Mouse (Mus musculus) cerebellum, adult 9-11 months (tissue): ENCODE measurements around the gene Arhgap9.

ENCODE experiments used
- DNase-seq: peaks from one replicate; pipeline ENCODE4 v3.0.0; 2022

Arhgap9 gene

DNA sequence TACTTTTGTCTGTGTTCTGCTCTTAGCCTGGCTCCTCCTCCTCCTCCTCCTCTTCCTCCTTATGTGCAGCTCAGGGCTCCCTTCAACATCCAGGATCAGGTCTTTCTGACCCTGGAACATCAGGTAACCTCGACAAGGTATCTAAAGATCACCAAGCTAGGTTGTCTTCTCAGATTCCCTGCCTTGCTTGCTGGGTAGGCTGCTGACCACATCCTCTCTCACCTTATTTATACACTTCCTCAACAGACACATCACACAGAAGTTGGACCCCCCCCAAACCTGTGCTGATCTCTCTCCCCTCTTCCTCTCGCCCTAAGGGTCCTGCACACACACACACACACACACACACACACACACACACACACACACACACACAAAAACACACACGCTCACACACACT, at the start of gene Arhgap9:
Gene Arhgap9, plus strand, starts transcription at position 344 of the 400 bp plus-strand sequence.
- no peak for DNase-seq

DNA sequence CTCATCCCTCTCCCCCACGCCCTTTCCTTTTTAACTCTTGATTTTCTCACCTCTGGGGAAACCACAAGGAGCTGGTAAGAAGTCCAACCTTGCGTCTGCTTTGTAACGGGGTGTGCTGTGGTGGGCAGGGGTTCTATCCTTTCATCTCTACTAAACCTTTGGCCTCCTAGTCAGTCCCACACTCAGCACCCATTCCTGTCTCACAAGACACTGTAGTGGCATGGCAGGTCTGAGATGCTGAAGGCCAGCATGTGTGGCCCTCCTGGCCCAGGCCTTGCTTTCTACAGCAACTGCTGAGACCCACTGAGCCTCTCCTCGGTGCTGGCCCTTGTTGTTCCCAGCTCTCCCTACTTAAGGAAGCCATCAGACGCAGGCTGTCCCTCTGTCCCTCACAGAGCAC, 49.4 kb upstream of the Arhgap9 start:
- DNase-seq = no peak

DNA sequence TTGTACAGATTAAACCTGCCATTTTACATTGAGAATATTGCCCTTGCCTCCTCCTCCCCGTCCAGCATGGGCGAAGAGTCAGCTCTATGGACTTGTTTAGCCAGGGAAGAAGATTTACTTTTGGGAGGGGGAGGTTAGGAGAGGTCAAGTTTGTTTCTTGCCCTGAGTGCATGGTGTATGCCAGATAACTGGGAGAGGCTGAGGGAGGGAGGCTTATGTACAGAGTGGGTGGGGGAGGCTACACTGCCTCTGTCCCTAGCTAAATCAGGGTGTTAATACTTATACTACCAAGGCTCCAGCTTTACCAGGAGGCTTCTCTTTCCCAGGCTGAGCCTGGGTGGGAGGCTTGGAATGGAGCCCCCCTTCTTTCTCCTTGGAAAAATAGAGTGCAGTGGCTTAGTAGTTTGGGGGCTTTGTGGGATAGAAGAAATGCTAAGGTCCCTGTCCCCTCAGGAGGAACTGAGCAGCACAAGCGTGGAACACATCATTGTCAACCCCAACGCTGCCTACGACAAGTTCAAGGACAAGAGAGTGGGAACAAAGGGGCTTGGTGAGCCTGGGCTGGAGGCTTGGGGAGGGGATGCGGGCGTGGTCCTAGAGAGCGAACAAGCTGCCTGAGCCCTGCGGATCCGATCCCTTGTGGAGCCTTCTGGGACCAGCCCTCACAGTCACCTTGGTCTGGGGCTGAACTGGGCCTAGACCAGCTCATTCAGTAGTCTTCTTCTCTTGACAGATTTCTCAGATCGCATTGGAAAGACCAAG, 47.3 kb upstream of the Arhgap9 start:
- no peak for DNase-seq

DNA sequence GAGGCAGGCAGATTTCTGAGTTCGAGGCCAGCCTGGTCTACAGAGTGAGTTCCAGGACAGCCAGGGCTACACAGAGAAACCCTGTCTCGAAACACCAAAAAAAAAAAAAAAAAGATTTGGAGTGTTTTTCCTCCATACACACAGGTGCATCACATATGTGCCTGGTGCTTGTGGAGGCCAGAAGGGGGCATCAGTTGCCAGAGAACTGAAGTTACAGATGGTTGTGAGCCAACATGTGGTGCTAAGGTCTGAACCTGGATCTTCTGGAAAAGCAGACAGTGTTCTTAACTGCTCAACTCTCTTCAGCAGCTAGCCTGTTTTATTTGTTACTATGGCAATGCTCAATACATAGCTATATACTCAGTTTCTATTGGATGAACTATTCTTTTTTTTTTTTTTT, 42.0 kb upstream of the Arhgap9 start:
- no peak for DNase-seq

DNA sequence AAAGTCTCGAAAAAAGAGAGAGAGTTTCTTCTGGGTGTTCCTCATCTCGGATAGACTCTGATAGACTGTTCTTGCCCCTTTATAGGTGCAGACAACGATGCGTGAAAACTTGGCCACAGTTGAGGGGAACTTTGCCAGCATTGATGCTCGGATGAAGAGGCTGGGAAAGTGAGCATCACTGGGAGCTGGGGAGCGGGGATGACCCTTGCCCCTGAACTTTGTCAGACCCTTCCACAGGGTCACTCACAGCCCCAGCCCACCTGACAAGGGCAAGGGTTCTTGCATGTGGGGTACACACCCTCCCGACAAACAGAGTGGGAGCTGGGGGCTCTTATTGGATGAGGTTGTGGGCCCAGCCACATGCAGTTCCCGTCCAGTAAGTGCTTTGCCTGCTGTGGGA, 40.4 kb upstream of the Arhgap9 start:
- DNase-seq = no peak

DNA sequence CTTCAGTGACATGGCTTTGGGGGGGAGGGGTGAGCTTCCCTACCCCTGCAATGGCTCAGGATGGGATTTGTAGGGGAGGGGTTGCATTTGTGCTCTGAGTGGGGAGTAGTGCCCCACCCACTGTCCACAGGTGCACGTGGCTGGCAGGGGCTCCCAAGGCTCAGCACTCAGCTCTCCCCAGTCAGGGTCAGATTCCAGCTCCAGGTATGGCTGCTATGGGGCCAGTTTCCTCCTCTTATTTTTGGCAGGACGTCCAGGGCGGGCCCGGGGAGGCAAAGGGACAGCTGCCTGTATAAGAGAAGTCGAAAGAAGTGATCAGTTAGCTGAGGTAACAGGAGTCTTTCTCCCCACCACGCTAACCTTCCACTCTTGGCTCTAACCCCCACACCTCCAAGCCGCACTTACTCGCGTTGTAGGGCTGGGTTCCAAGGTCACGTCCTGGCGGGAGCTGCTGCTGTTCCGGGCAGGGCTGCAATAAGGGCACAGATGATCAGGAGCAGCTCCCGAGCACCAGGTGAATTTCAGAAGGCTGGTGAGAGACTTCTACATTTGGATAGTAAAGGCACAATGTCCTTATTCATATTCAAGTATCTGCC, 39.0 kb upstream of the Arhgap9 start:
- DNase-seq = peak; percentile 45

DNA sequence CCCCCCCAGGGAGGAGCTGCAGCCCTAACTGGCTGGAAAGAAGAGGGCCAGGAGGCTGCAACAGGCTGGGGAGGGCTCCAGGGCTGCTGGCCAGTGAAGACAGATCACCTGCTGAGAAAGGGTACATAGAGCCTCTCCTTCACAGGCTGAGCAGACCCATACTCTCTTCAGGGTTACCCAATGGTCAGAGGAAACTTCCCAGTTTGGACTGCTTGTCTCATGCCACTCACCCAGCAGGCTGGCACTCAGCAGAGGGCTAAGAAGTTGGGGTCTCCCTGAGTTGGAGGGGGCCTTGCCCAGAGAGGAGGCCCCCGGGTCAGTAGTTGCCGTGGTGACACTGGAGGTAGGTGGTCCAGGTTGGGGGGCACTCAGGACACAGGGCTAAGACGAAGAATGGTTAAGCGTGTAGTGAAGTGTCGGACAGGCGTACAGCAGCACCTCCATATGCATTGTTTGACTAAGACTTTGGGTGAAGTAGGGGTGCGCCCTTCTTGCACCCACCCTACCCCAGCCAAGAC, 37.6 kb upstream of the Arhgap9 start:
- DNase-seq = peak; percentile 55

DNA sequence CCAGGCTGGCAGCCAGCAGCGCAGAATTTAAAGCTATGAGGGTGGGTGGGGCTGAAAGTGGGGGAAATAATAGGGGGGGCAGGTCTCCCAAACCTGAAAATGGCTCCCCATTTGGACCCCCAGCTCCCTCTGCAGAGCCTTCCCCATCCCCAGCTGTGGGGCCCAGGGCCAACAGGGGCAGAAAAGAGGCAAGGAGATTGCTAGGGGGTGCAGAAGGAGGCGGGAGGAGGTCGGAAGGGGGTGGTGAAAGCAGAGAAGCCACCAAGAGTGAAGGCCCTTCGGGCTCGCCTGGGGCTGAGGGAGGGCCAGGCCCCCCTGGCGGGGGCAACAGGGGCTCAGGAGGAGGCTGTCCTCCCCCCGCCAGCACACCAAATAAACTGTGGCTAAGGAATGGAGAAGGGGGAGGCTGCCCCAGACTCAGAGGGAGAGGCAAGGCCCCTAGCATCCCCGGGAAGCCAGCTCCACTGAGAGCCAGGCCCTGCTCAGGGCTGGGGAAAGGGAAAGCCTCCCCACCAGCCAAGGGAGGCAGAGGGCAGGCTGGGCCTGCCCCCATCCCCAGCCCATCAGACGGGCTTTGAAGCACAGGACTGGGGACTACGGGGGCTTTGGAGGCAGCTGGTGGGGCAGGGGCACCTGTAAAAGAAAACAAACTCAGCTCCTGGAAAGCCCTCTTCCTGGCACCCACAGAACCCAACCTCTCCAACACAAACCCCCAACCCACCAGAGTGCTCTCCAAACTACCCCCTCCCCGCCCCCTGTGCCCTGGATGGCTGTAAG, 36.9 kb upstream of the Arhgap9 start:
- peak; percentile 53 for DNase-seq

DNA sequence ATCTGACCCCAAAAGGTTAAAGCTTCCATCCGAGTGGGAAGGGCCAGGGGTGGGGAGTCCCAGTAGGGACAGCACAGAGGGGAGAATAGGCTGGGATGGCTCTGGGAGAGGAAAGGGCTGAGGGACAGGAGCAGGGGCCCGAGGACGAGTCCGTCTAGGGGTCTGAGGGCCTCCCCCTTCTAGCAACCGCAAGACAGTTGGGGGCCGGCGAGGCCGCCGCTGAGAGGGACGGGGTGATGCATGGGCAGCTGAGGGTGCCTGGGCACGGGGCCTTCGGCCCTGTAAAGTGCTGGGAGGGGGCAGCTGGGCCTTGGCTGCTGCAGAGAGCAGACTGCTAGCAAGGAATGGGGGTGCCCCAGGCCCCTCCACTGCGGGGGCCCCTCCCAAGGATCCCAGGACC, 36.1 kb upstream of the Arhgap9 start:
- DNase-seq = no peak

DNA sequence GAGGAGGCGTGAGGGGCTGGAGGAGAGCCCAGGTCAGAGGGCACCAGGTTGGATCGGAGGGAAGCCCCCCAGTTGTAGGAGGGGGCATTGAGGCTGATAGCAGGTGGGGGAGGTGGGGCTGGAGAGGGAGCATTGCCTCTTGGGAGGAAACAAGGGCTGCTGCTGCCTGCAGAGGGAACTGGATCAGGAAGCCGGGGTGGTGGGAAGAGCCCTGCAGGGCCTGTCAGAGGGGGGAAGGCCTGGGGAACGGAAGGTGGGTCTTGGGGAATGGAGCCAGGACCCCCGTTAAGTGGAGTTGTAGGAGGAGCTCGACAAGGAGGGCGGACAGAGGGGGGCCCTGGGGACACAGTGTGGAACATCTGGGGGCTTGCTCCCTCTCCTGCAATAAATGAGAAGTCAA, 35.6 kb upstream of the Arhgap9 start:
- DNase-seq = peak; percentile 67

DNA sequence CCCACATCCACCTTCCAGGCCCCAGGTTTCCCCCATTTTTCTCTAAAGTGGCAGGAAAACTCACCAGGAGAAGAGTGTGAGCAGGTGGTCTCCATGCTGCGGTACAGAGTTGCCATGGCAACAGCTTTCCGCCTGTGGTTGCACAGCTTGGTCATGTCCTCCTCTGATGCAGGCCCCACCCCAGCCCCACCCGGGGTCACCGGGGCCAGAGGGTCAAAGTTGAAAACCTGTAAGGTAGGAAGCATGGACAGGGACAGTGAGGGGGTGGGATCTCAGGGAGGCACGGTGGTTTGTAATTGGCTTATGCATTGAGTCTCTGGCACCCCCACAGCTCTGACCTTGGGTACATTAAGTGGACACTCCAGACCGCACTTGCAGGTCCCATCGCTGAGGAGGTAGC, 35.0 kb upstream of the Arhgap9 start:
- DNase-seq = no peak

DNA sequence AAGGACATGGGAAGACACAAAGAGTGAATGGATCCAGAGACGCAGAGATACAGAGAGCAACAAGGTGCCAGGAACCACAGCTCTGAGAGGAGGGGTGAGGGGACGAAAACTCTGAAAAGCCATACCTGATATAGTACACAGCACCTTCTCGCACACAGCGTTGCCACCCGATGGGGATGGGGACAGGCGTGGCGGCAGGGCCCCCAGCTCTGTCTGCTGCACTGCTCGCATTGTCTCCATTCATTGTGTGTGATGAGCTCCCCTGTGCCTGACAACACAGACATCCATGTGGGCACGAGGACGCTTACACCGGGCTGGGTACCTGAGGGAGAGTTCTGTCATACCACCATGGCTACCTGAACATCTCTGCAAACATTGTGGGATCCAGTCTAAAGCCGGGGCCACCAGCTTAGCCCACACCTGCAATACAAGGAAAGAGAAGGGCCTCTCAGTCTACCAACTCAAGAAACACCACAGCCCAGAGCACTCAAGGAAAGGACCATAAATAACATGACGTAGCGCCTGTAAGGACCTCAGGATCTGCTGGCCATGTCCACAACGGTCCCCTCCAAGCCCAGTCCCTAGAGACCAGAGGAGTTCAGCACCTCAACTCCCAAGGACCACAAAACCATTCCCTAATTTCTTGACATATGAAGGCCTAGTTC, 34.4 kb upstream of the Arhgap9 start:
- peak; percentile 55 for DNase-seq

DNA sequence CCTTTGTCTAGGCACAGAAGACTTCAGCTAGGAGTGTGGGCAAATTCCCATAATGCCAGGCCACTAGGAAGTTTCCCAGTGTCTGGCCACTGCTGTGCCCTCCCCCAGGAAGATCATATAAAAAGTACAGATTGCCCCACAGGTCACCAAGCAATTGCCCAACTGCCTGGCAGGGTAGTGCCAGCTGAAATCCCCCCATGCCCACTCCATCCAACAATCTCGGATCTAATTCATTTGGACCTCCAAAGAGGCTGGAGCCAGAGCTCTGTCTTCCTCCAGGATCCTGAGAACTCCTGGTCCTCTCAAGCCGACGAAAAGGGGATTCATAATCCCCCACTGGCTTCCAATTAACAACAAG, 33.8 kb upstream of the Arhgap9 start:
- DNase-seq = no peak

DNA sequence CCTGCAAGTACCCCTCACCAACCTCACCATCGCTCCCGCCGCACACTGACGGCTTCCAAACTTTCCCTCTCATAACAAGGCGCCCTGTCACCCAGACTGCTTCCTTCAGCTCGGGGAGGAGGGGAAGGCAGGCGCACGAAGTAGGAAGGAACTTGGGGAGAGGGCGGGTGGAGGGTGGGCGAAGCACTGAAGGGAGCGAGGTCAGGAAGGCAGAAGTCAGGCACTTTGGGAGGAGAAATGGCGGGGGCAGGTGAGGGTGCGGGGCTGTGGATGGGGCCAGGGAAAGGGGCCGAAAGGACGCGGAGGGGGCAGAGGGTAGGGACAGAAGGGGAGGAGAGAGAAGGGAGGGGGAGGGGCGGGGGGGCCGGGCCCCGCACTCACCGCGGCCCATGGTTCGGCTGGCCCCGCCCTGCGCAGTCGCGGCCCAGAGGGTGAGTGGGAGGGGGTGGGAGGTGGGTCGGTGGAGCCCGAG, 33.4 kb upstream of the Arhgap9 start:
- no peak for DNase-seq

DNA sequence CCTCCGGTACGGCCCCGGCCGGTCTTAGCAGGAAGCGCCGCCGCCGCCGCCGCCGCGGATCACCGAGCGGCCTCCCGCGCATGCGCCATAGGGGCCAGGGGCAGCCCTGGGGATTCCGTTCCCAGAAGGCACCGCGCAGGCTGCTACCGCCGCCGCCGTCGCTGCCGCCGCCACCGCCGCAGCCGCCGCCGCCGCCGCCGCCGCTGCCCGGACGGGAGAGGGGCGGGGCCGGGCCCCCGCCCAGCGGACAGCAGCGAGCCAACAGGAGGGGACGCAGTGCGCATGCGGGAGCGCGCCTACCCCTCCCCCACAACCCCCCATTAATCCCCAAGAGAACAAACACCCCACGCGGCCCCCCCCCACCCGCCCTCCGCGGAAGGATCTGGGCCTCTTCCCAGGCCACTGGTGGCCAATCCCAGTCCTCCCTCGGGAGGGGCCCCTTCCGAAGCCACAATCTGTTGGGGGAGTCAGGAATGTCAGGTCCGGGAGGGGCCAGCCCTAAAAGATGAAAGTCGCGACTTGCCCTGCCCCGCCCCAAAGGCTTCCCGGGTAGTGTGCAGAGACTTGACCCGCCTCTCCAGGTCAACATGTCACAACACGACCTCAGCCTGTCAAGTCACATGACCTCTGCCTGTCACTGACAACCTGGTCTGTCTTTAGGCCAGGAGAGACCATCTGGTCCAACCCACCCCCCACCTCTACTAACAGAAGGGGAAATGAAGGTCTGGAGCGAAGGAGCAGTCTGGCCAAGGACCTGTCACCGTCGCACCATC, 32.8 kb upstream of the Arhgap9 start, which contains the start of gene Mbd6:
Gene Mbd6, minus strand, starts transcription at position 219 of the 773 bp plus-strand sequence.
- DNase-seq = peak; percentile 96

DNA sequence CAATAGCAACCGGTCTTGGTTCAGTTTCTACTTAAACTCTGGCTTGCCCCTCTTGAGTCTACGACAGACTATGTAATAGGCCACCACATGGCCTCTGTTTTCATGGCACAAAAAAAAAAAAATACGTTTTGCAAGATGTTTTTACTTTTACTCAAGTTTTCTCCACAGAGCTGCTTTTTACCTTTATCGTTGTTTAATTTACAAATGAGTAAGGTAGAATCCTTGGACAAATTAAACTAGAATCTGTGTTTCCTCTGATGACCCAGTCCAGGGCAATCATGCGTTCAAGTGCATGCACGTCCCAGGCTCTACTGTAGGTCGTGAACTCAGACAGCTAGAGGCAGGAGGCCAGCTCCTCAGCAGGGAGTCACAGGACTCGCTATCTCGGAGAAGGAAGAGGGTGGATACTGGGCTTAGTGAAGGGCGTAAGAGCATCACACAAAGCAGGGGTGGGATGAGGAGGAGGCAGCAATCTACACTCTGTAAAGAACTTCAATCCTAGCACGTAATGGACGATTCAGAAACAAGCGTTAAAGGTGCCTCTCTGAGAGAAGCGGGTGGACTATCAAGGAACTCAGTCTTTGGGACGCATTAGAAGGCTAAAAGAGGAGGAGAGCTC, 32.1 kb upstream of the Arhgap9 start:
- DNase-seq = peak; percentile 90

DNA sequence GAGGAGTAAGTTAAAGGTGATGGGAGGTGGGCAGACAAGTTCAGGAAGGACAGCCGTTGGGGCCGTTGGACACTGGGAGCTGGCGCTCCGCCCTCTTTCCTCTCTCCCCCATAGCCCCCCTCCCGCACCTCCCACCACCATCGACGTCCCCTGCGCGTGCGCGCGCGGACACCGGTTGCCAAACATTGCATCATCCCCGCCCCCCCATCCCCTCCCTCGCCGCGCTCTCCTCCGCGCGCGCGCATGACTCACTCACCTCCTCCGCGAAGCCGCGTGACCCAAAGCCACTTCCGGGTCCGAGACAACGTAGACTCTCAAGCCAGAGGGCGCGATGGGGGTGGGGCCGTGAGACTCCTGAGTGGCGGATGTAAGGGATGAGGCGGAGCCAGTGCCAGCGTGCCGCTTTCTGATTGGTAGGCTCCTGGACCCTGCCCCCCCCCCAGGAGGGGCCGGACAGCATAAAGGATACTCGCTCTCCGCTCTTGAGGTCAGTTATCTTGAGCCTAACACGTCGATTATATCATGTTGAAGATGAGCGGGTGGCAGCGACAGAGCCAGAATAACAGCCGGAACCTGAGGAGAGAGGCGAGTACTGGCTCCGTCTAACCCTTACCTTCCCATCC, 31.3 kb upstream of the Arhgap9 start:
- DNase-seq = peak; percentile 100

DNA sequence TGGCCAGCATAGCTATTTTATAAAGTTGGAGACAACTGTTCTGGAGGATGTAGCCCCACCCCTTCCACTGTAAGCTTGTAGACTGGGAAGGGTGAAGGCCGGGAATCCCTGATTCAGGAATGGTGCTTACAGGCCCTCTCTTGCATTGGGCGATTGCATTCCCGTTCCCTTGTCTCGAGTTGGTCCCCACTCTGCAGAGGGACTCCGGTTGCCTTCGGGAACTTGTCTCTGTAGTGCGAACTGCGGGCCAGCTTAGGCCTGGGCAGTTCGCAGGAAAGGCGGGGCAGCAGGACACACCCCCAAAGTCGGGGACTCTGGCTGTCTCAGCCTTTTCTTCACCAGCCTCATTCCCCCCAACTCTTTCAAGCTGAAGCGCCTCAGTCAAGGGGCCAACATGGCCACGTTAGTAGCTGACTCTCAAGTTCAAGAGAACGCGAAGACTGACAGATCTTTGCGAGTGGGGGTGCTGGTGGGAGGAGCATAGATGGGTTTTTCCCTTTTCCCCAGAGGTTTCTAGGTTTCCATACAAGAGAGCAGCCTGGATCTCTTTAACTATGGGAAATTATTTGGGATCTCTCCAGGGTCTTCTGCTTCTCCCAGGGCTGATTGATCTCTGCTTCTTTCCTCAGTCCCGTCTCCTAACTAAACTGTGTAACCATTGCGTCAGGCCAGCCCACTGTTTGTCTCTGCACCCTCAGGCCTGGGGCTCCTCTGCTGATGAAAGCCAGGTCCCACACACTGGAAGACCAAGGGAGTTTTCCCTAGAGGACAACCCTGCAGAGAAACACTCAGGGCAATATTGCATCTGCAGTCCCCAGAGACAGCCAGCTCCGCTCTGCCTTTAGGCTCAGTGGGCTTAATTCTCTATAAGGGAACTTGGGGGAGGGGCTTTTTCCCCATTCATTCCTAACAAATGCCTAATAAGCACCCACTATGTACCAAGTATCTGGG, 30.6 kb upstream of the Arhgap9 start:
- no peak for DNase-seq

DNA sequence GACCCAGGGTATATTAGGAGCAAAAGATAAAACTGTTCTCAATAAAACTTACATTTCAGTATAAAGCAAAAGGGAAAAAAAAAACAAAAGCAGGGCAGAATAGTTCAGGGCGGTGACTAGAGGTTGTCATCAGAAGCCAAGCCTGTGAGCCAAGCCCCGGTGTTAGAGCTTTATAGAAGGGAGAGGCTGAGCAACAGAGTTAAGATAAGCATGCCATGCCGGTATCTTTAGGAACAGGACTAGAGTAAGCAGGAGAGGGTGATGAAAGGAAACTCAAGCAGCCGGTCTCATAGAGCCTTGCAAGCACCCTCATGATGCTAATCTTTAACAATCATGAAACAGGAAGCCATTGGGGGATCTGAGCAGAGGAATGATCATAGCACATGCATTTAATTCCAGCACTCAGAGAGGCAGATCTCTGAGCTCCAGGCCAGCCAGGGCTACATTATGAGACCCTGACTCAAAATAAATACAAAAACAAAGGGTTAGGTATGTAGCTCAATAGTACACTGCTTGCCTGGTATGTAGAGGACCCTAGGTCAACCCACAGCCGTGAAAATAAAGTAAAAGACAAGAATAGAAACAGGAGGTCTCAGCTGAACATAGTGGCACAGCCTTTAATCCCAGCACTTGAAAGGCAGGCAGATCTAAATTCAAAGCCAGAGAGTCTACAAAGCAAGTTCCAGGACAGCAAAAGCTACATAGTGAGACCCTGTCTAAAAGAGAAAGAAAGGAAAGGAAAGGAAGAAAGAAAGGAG, 29.7 kb upstream of the Arhgap9 start:
- no peak for DNase-seq
